Mouse (Mus musculus) G1E-ER4 (cell line): ENCODE data around the gene Olfr688. TPM values are rescaled to one million over a fixed set of nuclear protein-coding genes. Genes with fewer than 3 reads are reported as not detected.

Source experiments
- GATA1 ChIP-seq: IDR thresholded peaks from one replicate; pipeline ENCODE4 v1.8.0; 2012; ENCODE audit warnings: low read length, inconsistent platforms
- polyA plus RNA-seq: library from polyadenylated mRNA; stranded (reverse); fragments of >175 nt; gene quantifications from 2 replicates; pipeline ENCODE4 v1.2.3, GENCODE M21; 2012

Gene Olfr688
- polyA plus RNA-seq, result not detected in 2 replicates

GRCm38 (mm10) chr7:105287795-105288194 is at the start of gene Olfr688:
Olfr688 (plus strand) TSS chr7:105288095.
- no peak for TF ChIP-seq GATA1

DNA sequence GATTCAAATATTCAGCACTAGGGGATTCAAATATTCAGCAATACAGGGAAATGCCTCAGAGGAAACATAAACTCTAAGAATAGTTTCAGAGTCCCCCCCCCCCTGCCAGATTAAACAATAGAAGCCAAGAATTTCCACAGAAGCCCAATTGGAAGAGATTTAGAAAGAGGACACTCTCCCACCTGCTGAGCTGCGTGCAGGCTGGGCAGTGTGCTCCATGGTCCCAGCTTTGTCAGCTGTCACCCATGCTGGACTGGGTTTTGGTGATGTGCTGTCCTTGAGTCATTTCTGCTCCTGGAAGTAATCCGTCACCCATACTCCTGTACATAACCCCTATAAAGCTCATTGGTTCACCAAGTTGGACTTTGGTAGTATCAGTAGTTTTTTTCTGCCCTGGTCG is 40.2 kb upstream of the Olfr688 start:
- no peak for TF ChIP-seq GATA1

- TF ChIP-seq GATA1, result no peak
Observed at GRCm38 (mm10) chr7:105248197-105248596, 39.7 kb upstream of the Olfr688 start.

- no peak for TF ChIP-seq GATA1
Observed at GRCm38 (mm10) chr7:105256656-105257055, 31.2 kb upstream of the Olfr688 start.

DNA sequence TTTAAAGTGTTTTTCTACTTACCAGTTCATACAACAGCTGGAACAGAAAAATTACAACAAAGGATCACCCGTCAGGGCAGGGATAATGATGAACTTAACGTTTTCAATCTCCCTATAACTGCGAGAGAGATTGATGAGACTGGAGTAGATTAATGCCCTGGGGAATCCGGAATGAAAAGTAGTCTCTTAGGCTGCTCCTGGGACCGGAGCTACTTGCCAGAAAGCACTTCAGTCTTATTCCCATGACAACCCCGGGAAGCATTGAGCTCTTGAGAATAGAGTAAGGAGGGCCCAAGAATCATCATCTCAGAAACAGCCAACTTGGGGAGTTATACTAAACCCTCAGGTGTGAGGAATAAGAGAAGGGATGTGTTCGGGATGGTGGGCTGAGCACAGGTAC is 15.5 kb upstream of the Olfr688 start:
- no peak for TF ChIP-seq GATA1

DNA sequence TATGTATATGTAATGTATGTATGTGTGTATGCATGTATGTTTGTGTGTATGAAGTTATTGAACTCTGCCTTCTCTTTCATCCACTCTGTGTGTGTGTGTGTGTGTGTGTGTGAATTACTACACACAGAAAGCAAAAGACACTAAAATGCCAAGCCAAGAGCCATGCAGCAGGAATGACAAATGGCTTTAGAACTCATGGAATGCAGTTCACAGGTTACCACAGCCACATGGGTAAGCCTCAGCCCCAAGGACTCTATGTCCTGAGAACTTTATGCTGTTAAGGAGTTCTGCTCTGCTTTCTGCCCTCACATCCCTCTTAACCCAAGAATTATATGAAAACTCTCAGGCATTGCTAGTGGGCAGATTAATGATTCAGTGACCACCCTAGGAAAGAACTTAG is 2.2 kb downstream of the Olfr688 start:
- TF ChIP-seq GATA1, result no peak

DNA sequence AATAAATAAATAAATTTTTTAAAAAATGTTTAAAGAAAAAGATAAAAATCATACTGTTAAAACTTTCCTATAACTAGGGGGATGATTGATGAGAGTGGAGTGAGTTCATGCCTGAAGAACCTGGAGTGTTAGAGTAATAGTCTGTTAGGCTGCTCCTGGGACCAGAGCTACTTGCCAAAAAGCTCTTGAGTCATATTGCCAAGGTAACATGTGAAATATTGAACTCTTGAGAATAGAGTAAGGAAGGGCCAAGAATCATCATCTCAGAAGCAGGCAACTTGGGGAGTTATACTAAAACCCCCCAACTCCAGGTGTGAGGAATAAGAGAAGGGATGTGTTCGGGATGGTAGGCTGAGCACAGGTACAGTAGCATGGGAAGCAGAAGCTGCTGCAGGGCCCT is 23.0 kb downstream of the Olfr688 start, which contains the start of gene Olfr689:
TSS of gene Olfr689 (plus strand) at position 301 of the 400 bp plus-strand sequence.
- no peak for TF ChIP-seq GATA1

GRCm38 (mm10) chr7:105325302-105325701 is 37.4 kb downstream of the Olfr688 start:
- no peak for TF ChIP-seq GATA1

GRCm38 (mm10) chr7:105334004-105334403 is 46.1 kb downstream of the Olfr688 start, which contains the start of gene Olfr690:
Olfr690 (minus strand) TSS chr7:105334104.
- TF ChIP-seq GATA1, result no peak

Other genes starting within 250 kb of the Olfr688 start
- gene Olfr677, start 236.7 kb upstream of the Olfr688 start, polyA plus RNA-seq, result not detected in 2 replicates
- gene Olfr678, start 223.6 kb upstream of the Olfr688 start, polyA plus RNA-seq, result not detected in 2 replicates
- not detected in 2 replicates for gene Olfr679, start 206.9 kb upstream of the Olfr688 start, polyA plus RNA-seq
- gene Olfr680-ps1, start 195.3 kb upstream of the Olfr688 start, polyA plus RNA-seq, result not detected in 2 replicates
- gene Olfr681, start 171.3 kb upstream of the Olfr688 start, polyA plus RNA-seq, result not detected in 2 replicates
- not detected in 2 replicates for gene Olfr683, start 141.1 kb upstream of the Olfr688 start, polyA plus RNA-seq
- gene Olfr684, start 124.4 kb upstream of the Olfr688 start, polyA plus RNA-seq, result not detected in 2 replicates
- not detected in 2 replicates for gene Olfr685, start 102.1 kb upstream of the Olfr688 start, polyA plus RNA-seq
- gene Olfr686, start 80.6 kb upstream of the Olfr688 start, polyA plus RNA-seq, result not detected in 2 replicates
- not detected in 2 replicates for gene Olfr689, start 23.1 kb downstream of the Olfr688 start, polyA plus RNA-seq
- gene Olfr690, start 46.0 kb downstream of the Olfr688 start, polyA plus RNA-seq, result not detected in 2 replicates
- gene Olfr691, start 54.2 kb downstream of the Olfr688 start, polyA plus RNA-seq, result not detected in 2 replicates
- not detected in 2 replicates for gene Olfr692, start 80.1 kb downstream of the Olfr688 start, polyA plus RNA-seq
- not detected in 2 replicates for gene Gm5901, start 86.9 kb downstream of the Olfr688 start, polyA plus RNA-seq
- gene Fam160a2, start 112.0 kb downstream of the Olfr688 start, polyA plus RNA-seq, result 41.2 TPM in 2 replicates
- not detected in 2 replicates for gene Cnga4, start 116.5 kb downstream of the Olfr688 start, polyA plus RNA-seq
- gene Cckbr, start 137.6 kb downstream of the Olfr688 start, polyA plus RNA-seq, result not detected in 2 replicates
- not detected in 2 replicates for gene Cavin3, start 194.2 kb downstream of the Olfr688 start, polyA plus RNA-seq